Mouse (Mus musculus) neural tube, embryonic 14.5 days (tissue): Measurements from ENCODE around the gene Nxph1. TPM values are rescaled to one million over a fixed set of nuclear protein-coding genes. Genes with fewer than 3 reads are reported as not detected.

Source experiments
- ATAC-seq: fragments of 200-750 bp; cut with Nextera tagmentation; 2 replicates; pipeline ENCODE4 v1.8.0; 2017; ENCODE audit warnings: low read depth, mild to moderate bottlenecking, moderate TSS enrichment, moderate library complexity
- H3K27ac ChIP-seq: fragments of 300-500 bp; sonication (generic); 2 replicates; pipeline ENCODE4 v1.5.1; 2014; ENCODE audit warnings: low read depth, mild to moderate bottlenecking, control low read depth, low read length, moderate library complexity, mixed read lengths
- H3K27me3 ChIP-seq: fragments of 300-500 bp; sonication (generic); 2 replicates; pipeline ENCODE4 v1.6.1; 2014; ENCODE audit warnings: low read length; ENCODE audit not compliant: control insufficient read depth, insufficient read depth
- H3K36me3 ChIP-seq: fragments of 300-500 bp; sonication (generic); 2 replicates; pipeline ENCODE4 v1.6.1; 2014; ENCODE audit warnings: low read length, mixed read lengths; ENCODE audit not compliant: control insufficient read depth, insufficient read depth
- H3K4me1 ChIP-seq: fragments of 300-500 bp; sonication (generic); 2 replicates; pipeline ENCODE4 v1.6.1; 2014; ENCODE audit warnings: low read length; ENCODE audit not compliant: control insufficient read depth, insufficient read depth
- H3K4me2 ChIP-seq: fragments of 300-500 bp; sonication (generic); 2 replicates; pipeline ENCODE4 v1.6.1; 2014; ENCODE audit warnings: mild to moderate bottlenecking, low read depth, low read length, control low read depth
- H3K4me3 ChIP-seq: fragments of 300-500 bp; sonication (generic); 2 replicates; pipeline ENCODE4 v1.5.1; 2014; ENCODE audit warnings: low read depth, low read length, control low read depth, mixed read lengths
- H3K9ac ChIP-seq: fragments of 300-500 bp; sonication (generic); replicated peaks from 2 replicates; pipeline ENCODE4 v1.6.1; 2014; ENCODE audit warnings: low read depth, mild to moderate bottlenecking, control low read depth, low read length, mixed read lengths
- H3K9me3 ChIP-seq: fragments of 300-500 bp; sonication (generic); 2 replicates; pipeline ENCODE4 v1.6.1; 2016; ENCODE audit warnings: low read length; ENCODE audit not compliant: control insufficient read depth
- WGBS: fragments of 180-500 bp; shearing (Covaris S2); extraction: QIAGEN DNeasy Blood & Tissue Kit; methylation state at CpG from one replicate; pipeline ENCODE4 v1.1.7; 2014; 5-methylcytosine and 5-hydroxymethylcytosine counted together
- polyA plus RNA-seq: library from polyadenylated mRNA; unstranded; fragments of >200 nt; fragmentation: Nextera tagmentation; extraction: Ambion mirVana; gene quantifications from 2 replicates; pipeline ENCODE4 v1.2.1, GENCODE M21; 2014

The Nxph1 gene
- polyA plus RNA-seq, 1 experiment from 2014 or later = 122 TPM

DNA sequence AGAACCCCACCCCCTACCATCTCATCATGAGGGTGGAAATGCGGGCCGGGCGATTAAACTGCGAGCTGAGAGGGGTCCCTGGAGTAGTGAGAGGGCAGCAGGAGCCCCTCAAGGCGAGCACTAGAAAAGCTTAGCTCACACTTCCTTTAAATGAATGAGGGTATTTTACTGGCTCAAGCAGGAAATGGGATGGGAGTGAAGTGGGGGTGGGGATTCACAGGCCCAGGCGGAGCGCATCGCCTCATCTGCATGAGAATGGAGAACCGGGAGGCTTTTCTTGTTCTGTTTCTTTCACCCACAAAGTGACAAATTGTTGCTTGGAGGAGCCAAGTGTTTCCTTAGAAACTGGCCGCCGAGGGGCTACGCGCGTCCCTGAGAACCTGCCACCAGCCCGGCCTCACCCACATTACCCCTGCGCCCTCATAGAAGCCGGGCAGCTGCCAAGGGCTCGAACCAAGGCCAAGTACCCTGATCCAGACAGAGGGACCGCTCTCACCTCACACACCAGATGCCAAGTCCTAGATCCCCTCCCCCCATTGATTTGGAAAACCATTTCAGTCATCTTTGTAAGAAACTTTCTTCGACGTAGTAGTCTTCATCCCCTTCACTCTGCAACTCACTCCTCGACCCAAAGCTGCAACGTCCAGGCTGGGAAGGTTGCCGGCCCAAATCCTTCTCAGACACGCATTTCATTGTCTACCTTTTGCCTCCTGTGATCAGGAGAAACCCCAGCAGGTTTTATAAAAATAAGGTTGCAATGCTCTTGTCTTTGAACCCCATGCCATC is 8.7 kb downstream of the Nxph1 start:
- H3K9me3 ChIP-seq = no peaks in the 10 kb centered on the region
- peak; percentile 74 for ATAC-seq
- H3K4me3 ChIP-seq = peak overlapping the region; percentile 30
- H3K27me3 ChIP-seq = peaks cover 14% of the 10 kb centered on the region
- peaks cover 16% of the 10 kb centered on the region for H3K4me1 ChIP-seq
- H3K36me3 ChIP-seq = no peaks in the 10 kb centered on the region
- peak overlapping the region; percentile 39; the same call in 1 of the 2 replicates for H3K9ac ChIP-seq
- WGBS = 2% methylated on average over 25 of the region's 25 CpGs
- H3K4me2 ChIP-seq = peak overlapping the region; percentile 55
- H3K27ac ChIP-seq = peak overlapping the region; percentile 67

GRCm38 (mm10) chr6:8957529-8957887 is 9.3 kb downstream of the Nxph1 start:
- Histone ChIP-seq H3K4me2 (peak overlapping the region; percentile 55), H3K4me1 (peaks cover 16% of the 10 kb centered on the region), H3K36me3 (no peaks in the 10 kb centered on the region), H3K4me3 (peak overlapping the region; percentile 30; the same call in 1 of the 2 replicates), H3K9ac (no peak overlapping the region; the same call in 1 of the 2 replicates), H3K27ac (peak overlapping the region; percentile 67; the same call in 1 of the 2 replicates), H3K27me3 (peaks cover 14% of the 10 kb centered on the region), H3K9me3 (no peaks in the 10 kb centered on the region)
- WGBS = 1% methylated on average over 15 of the region's 15 CpGs
- ATAC-seq = no peak

GRCm38 (mm10) chr6:8958081-8958919 is 10.1 kb downstream of the Nxph1 start:
- Histone ChIP-seq H3K9ac (peak overlapping the region; percentile 25; the same call in 1 of the 2 replicates), H3K27me3 (peaks cover 14% of the 10 kb centered on the region), H3K9me3 (no peaks in the 10 kb centered on the region), H3K4me2 (peak overlapping the region; percentile 55), H3K4me3 (peak overlapping the region; percentile 30), H3K27ac (no peak overlapping the region), H3K36me3 (no peaks in the 10 kb centered on the region), H3K4me1 (peaks cover 16% of the 10 kb centered on the region)
- 2% methylated on average over 28 of the region's 28 CpGs for WGBS
- peak; percentile 84 for ATAC-seq

GRCm38 (mm10) chr6:8959810-8960209 is 11.6 kb downstream of the Nxph1 start:
- WGBS = 75% methylated on average over 4 of the region's 4 CpGs
- H3K9me3 ChIP-seq = no peaks in the 10 kb centered on the region
- no peak overlapping the region for H3K27ac ChIP-seq

GRCm38 (mm10) chr6:8970576-8970975 is 22.3 kb downstream of the Nxph1 start:
- no peak overlapping the region for H3K4me3 ChIP-seq
- WGBS = 73% methylated on average over 2 of the region's 2 CpGs
- ATAC-seq = no peak
- no peak overlapping the region for H3K4me2 ChIP-seq
- no peak overlapping the region for H3K9ac ChIP-seq
- no peaks in the 10 kb centered on the region for H3K36me3 ChIP-seq
- no peaks in the 10 kb centered on the region for H3K4me1 ChIP-seq
- no peaks in the 10 kb centered on the region for H3K27me3 ChIP-seq
- no peak overlapping the region for H3K27ac ChIP-seq
- no peaks in the 10 kb centered on the region for H3K9me3 ChIP-seq

More at GRCm38 (mm10) chr6:8959810-8960209, 11.6 kb downstream of the Nxph1 start:
- no peak for ATAC-seq
- no peak overlapping the region for H3K9ac ChIP-seq
- no peak overlapping the region for H3K4me2 ChIP-seq
- no peak overlapping the region for H3K4me3 ChIP-seq
- peaks cover 5% of the 10 kb centered on the region; the same call in 1 of the 2 replicates for H3K27me3 ChIP-seq
- H3K36me3 ChIP-seq = no peaks in the 10 kb centered on the region
- H3K4me1 ChIP-seq = peaks cover 16% of the 10 kb centered on the region

DNA sequence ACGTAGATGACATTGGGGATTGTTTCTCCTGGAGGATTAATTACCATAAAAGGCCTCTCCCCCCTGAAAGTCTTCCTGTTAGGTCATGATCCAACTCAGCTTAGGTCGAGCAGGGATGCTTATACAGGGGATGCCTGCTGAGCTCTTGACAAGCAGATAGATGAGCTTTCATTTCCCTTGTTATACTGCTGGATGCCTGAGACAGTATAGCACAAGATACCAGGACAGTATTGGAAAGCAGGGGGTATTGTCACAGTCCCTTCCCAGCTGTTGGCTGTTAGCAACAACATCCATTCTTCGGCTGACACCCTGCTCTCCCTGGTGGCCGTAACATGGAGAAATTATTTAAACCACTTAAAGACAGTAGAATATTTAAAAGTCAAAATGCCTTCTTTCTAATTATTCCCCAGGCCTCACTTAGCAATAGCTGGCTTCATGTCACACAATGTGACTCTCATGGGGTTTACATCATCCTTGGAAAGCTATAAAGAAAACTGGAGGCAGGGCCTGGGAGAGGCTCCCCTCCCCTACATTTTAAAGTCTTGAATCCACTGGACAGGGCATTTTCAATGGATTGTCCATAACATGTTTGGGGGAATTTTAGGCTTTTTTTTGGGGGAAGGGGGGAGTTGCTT is 31.1 kb downstream of the Nxph1 start:
- ATAC-seq = peak; percentile 44; the same call in 1 of the 2 replicates
- H3K4me1 ChIP-seq = no peaks in the 10 kb centered on the region
- no peak overlapping the region for H3K27ac ChIP-seq
- H3K9ac ChIP-seq = no peak overlapping the region
- 21% methylated on average over 4 of the region's 4 CpGs for WGBS
- no peaks in the 10 kb centered on the region for H3K27me3 ChIP-seq
- no peaks in the 10 kb centered on the region for H3K36me3 ChIP-seq
- no peak overlapping the region for H3K4me3 ChIP-seq
- H3K4me2 ChIP-seq = no peak overlapping the region
- H3K9me3 ChIP-seq = no peaks in the 10 kb centered on the region

DNA sequence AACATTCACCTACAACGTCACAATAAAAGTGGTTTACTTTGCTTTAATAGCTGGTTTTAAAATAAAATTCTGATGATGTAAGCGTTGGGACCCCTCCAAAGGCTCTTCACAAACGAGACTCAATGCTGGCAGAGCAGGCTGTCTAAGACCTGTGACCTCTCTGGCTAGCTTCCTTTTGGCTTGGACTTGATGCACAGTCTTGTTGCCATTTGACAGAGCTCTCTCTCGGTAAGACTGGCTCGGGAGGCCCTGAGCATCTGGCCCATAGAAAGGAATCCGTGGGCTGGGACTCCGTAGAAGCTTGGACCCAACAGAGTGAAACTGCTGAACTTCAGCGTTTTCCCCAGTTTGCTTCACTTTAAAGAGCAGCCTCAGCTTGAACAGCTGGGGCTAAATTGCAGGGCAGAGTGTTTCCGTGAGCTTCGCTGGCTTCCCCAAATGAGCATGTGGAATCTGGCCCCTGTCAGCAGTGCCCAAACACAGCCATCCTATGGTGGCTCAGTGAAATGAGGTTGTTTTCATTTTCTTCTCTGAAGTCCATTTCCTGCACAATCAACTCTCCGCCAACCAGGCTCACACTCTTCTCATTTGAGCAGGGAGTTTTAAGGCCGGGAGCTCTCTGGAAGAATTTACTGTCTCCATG is 48.2 kb downstream of the Nxph1 start:
- Histone ChIP-seq H3K4me1 (peaks cover 5% of the 10 kb centered on the region; the same call in 1 of the 2 replicates), H3K27me3 (no peaks in the 10 kb centered on the region), H3K9ac (no peak overlapping the region), H3K4me3 (no peak overlapping the region), H3K9me3 (no peaks in the 10 kb centered on the region), H3K36me3 (no peaks in the 10 kb centered on the region), H3K27ac (no peak overlapping the region), H3K4me2 (no peak overlapping the region)
- WGBS = 60% methylated on average over 12 of the region's 12 CpGs
- ATAC-seq = no peak

- no peak overlapping the region for H3K4me3 ChIP-seq
- no peaks in the 10 kb centered on the region for H3K27me3 ChIP-seq
- peaks cover 5% of the 10 kb centered on the region; the same call in 1 of the 2 replicates for H3K4me1 ChIP-seq
- WGBS = 73% methylated on average over 2 of the region's 2 CpGs
- no peaks in the 10 kb centered on the region for H3K9me3 ChIP-seq
- H3K9ac ChIP-seq = no peak overlapping the region
- H3K4me2 ChIP-seq = no peak overlapping the region
- ATAC-seq = no peak
- no peaks in the 10 kb centered on the region for H3K36me3 ChIP-seq
- no peak overlapping the region for H3K27ac ChIP-seq
These were observed 49.1 kb downstream of the Nxph1 start for GRCm38 (mm10) chr6:8997326-8997725.
